Mouse (Mus musculus) hindbrain, embryonic 13.5 days (tissue): ENCODE measurements around the gene Adamts15. TPM values are rescaled to one million over a fixed set of nuclear protein-coding genes. Genes with fewer than 3 reads are reported as not detected.

Experiments
- ATAC-seq: fragments of 200-750 bp; cut with Nextera tagmentation; 2 replicates; pipeline ENCODE4 v1.8.0; 2017; ENCODE audit warnings: moderate TSS enrichment; ENCODE audit not compliant: low FRiP score
- H3K27ac ChIP-seq: fragments of 300-500 bp; sonication (generic); 2 replicates; pipeline ENCODE4 v1.5.1; 2015; ENCODE audit warnings: inconsistent platforms, mild to moderate bottlenecking, moderate library complexity
- H3K27me3 ChIP-seq: fragments of 300-500 bp; sonication (generic); 2 replicates; pipeline ENCODE4 v1.6.1; 2015; ENCODE audit warnings: mild to moderate bottlenecking, inconsistent platforms
- H3K36me3 ChIP-seq: fragments of 300-500 bp; sonication (generic); 2 replicates; pipeline ENCODE4 v1.6.1; 2015; ENCODE audit warnings: mild to moderate bottlenecking, inconsistent platforms
- H3K4me1 ChIP-seq: fragments of 300-500 bp; sonication (generic); replicated peaks from 2 replicates; pipeline ENCODE4 v1.6.1; 2015; ENCODE audit warnings: inconsistent platforms
- H3K4me2 ChIP-seq: fragments of 300-500 bp; sonication (generic); 2 replicates; pipeline ENCODE4 v1.6.1; 2015; ENCODE audit warnings: inconsistent platforms, mild to moderate bottlenecking, moderate library complexity
- H3K4me3 ChIP-seq: fragments of 300-500 bp; sonication (generic); 2 replicates; pipeline ENCODE4 v1.5.1; 2015; ENCODE audit warnings: mild to moderate bottlenecking, inconsistent platforms
- H3K9ac ChIP-seq: fragments of 300-500 bp; sonication (generic); 2 replicates; pipeline ENCODE4 v1.6.1; 2015; ENCODE audit warnings: mild to moderate bottlenecking, inconsistent platforms
- H3K9me3 ChIP-seq: fragments of 300-500 bp; sonication (generic); 2 replicates; pipeline ENCODE4 v1.6.1; 2016; ENCODE audit warnings: inconsistent platforms
- WGBS: fragments of 180-500 bp; shearing (Covaris S2); methylation state at CpG from one replicate; pipeline ENCODE4 v1.1.7; 2015; 5-methylcytosine and 5-hydroxymethylcytosine counted together
- polyA plus RNA-seq: library from polyadenylated mRNA; unstranded; fragments of >200 nt; fragmentation: Nextera tagmentation; extraction: Ambion mirVana; gene quantifications from 2 replicates; pipeline ENCODE4 v1.2.1, GENCODE M21; 2015

The Adamts15 gene
- polyA plus RNA-seq, 1 experiment from 2014 or later, result 3.4 TPM

DNA sequence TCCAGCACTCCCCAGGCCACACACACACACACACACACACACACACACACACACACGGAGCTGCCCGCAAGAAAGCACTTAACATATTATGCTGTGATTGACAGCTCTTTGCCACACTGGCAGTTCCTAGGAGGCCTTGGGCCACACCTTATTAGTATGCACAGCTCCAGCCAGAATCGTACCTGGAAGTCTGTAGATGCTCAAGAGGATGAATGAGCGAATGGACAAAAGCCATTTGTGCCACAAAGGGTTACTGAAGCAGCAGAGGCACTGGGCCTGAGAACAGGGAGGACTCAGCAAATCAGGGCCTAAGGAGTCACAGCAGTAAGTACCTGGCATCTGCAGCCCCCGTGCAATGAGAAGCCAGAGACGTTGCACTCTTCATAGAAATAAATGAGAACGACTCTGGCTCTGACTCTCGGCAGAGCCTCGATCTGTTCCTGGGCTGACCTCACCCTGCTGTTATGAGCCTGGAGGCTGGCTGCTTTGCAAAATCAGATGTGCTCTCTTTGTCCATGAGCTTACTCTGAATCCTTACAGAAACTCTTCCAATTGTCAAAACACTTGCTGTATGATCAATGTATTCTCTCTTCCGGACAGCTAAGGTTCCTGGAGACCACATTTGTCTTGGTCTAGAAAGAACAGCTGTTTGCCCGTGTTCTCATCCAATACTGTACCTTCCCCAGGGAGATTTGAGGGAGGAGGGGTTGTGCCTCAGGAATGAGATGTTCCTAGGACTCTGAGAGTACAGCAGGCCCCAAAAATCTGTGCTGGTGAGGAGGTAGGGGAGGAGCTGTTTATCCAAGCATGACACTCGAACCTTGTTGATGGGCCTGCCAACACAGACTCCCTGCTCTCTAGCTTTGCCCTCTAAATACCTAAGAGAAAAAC lies 3.5 kb downstream of the Adamts15 start:
- Histone ChIP-seq H3K36me3 (no peaks in the 10 kb centered on the region), H3K27me3 (peaks cover 41% of the 10 kb centered on the region), H3K9ac (0 out of 2 replicates have a peak overlapping the region, but pooled peaks have one; percentile 29), H3K4me1 (peaks cover 31% of the 10 kb centered on the region), H3K4me3 (no peak overlapping the region), H3K4me2 (peak overlapping the region; percentile 29), H3K27ac (0 out of 2 replicates have a peak overlapping the region, but pooled peaks have one; percentile 25), H3K9me3 (no peaks in the 10 kb centered on the region)
- WGBS, result 44% methylated on average over 12 of the region's 12 CpGs
- no peak for ATAC-seq

- WGBS, result 90% methylated on average over 6 of the region's 6 CpGs
- Histone ChIP-seq H3K36me3 (no peaks in the 10 kb centered on the region), H3K4me3 (no peak overlapping the region), H3K9ac (no peak overlapping the region), H3K27ac (no peak overlapping the region), H3K9me3 (no peaks in the 10 kb centered on the region), H3K27me3 (peaks cover 19% of the 10 kb centered on the region), H3K4me1 (peaks cover 16% of the 10 kb centered on the region), H3K4me2 (no peak overlapping the region)
- no peak for ATAC-seq
Observed at GRCm38 (mm10) chr9:30916266-30916968, 5.8 kb downstream of the Adamts15 start.

GRCm38 (mm10) chr9:30914241-30914640 lies 8.0 kb downstream of the Adamts15 start:
- WGBS, result 86% methylated on average over 2 of the region's 2 CpGs

DNA sequence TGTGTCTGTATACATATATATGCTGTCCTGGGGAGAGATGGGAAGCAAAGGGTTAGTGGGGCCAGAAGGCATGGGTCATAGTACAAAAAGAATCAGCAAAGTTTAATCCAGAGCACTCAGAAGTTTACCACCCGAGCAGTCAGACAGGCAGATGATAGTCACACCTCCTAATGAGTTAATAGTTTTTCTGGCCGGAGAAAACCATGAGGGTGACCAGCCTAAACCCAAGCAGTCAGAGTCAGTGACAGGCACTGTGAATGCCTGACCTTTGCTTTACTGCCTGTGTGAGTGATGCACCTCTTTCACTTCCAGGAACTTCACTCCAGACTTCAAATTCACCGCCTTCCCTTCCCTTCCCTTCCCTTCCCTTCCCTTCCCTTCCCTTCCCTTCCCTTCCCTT lies 8.8 kb downstream of the Adamts15 start:
- Histone ChIP-seq H3K27me3 (no peaks in the 10 kb centered on the region), H3K4me2 (no peak overlapping the region), H3K4me3 (no peak overlapping the region), H3K4me1 (peaks cover 2% of the 10 kb centered on the region; the same call in 1 of the 2 replicates), H3K9ac (no peak overlapping the region), H3K9me3 (no peaks in the 10 kb centered on the region), H3K36me3 (no peaks in the 10 kb centered on the region), H3K27ac (no peak overlapping the region)
- WGBS, result 79% methylated on average over 3 of the region's 3 CpGs
- ATAC-seq, result no peak

More at GRCm38 (mm10) chr9:30914241-30914640, 8.0 kb downstream of the Adamts15 start:
- Histone ChIP-seq H3K4me2 (no peak overlapping the region), H3K9me3 (no peaks in the 10 kb centered on the region), H3K36me3 (no peaks in the 10 kb centered on the region), H3K4me3 (no peak overlapping the region), H3K27me3 (no peaks in the 10 kb centered on the region), H3K27ac (no peak overlapping the region), H3K4me1 (peaks cover 10% of the 10 kb centered on the region; the same call in 1 of the 2 replicates), H3K9ac (no peak overlapping the region)
- no peak for ATAC-seq

GRCm38 (mm10) chr9:30912161-30912560 lies 10.1 kb downstream of the Adamts15 start:
- H3K9ac ChIP-seq, result no peak overlapping the region
- no peaks in the 10 kb centered on the region for H3K4me1 ChIP-seq
- no peak for ATAC-seq
- H3K27ac ChIP-seq, result no peak overlapping the region
- no peaks in the 10 kb centered on the region for H3K36me3 ChIP-seq
- 81% methylated on average over 3 of the region's 3 CpGs for WGBS
- H3K4me2 ChIP-seq, result no peak overlapping the region
- H3K27me3 ChIP-seq, result no peaks in the 10 kb centered on the region
- no peaks in the 10 kb centered on the region for H3K9me3 ChIP-seq
- no peak overlapping the region for H3K4me3 ChIP-seq

DNA sequence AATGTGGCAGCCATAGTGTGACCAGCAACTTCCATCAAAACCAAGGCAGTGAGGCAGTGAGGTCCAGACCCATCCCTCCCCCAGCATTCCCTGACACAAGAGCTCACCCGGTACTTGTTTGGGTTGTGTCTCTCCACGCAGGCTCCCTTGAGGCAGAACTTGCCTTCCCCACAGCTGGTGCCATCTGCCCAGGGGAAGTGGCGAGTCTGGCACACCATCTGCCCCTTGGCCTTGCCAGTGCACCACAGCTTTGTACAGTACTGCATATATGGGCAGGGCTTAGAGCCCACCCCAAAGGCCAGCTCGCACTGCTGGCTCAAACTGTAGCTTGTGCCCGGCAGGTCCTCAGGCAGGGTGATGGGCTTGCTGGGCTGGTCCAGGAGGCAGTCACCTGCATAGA lies 11.8 kb downstream of the Adamts15 start:
- no peak for ATAC-seq
- no peaks in the 10 kb centered on the region for H3K9me3 ChIP-seq
- no peaks in the 10 kb centered on the region for H3K4me1 ChIP-seq
- 82% methylated on average over 5 of the region's 5 CpGs for WGBS
- H3K4me2 ChIP-seq, result no peak overlapping the region
- H3K27me3 ChIP-seq, result no peaks in the 10 kb centered on the region
- no peaks in the 10 kb centered on the region for H3K36me3 ChIP-seq
- H3K9ac ChIP-seq, result no peak overlapping the region
- H3K27ac ChIP-seq, result no peak overlapping the region
- no peak overlapping the region for H3K4me3 ChIP-seq

GRCm38 (mm10) chr9:30908973-30909372 lies 13.3 kb downstream of the Adamts15 start:
- 84% methylated on average over 5 of the region's 5 CpGs for WGBS
- no peak overlapping the region for H3K9ac ChIP-seq
- no peak overlapping the region for H3K4me3 ChIP-seq
- H3K27ac ChIP-seq, result no peak overlapping the region
- no peaks in the 10 kb centered on the region for H3K36me3 ChIP-seq
- no peaks in the 10 kb centered on the region for H3K9me3 ChIP-seq
- no peak for ATAC-seq
- H3K4me1 ChIP-seq, result no peaks in the 10 kb centered on the region
- H3K27me3 ChIP-seq, result no peaks in the 10 kb centered on the region
- no peak overlapping the region for H3K4me2 ChIP-seq

GRCm38 (mm10) chr9:30908296-30908690 lies 14.0 kb downstream of the Adamts15 start:
- Histone ChIP-seq H3K27ac (no peak overlapping the region), H3K4me1 (no peaks in the 10 kb centered on the region), H3K4me2 (no peak overlapping the region), H3K36me3 (no peaks in the 10 kb centered on the region), H3K4me3 (no peak overlapping the region), H3K9me3 (no peaks in the 10 kb centered on the region), H3K9ac (no peak overlapping the region), H3K27me3 (no peaks in the 10 kb centered on the region)
- 91% methylated on average over 5 of the region's 5 CpGs for WGBS
- ATAC-seq, result no peak

DNA sequence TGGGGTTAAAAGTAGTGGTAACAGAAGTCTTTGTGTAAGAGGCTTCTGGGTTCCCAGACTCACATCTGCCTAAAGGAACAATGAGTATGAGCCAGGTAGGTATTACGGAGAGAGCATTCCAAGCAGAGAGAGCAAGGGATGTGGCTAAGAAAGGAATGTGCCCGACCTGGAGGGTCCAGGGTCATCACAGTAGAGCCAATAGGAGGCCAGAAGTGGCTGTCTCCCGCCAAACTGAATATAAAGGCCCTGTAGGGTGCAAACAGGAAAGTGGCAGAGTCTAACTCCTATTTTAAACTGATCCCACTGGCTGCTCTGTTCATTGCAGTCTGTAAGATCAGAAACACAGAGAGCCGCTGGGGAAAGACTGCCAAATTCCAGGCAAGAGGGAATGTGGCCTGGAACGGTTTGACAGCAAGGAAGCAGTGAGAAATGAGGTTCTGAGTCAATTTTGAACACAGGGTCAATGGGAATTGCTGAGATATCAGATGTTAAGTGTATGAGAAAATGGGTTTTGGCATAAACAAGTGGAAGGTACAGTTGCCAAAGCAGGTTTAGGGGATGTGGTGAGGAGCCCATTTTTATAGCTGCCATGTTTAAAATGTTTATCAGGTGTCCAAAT lies 14.5 kb downstream of the Adamts15 start:
- Histone ChIP-seq H3K9ac (no peak overlapping the region), H3K36me3 (no peaks in the 10 kb centered on the region), H3K27ac (no peak overlapping the region), H3K27me3 (no peaks in the 10 kb centered on the region), H3K4me2 (no peak overlapping the region), H3K4me3 (no peak overlapping the region), H3K4me1 (no peaks in the 10 kb centered on the region), H3K9me3 (no peaks in the 10 kb centered on the region)
- 51% methylated on average over 5 of the region's 5 CpGs for whole genome bisulfite sequencing
- no peak for ATAC-seq

- no peak overlapping the region for H3K4me2 ChIP-seq
- no peaks in the 10 kb centered on the region for H3K9me3 ChIP-seq
- no peak overlapping the region for H3K27ac ChIP-seq
- H3K27me3 ChIP-seq, result no peaks in the 10 kb centered on the region
- no peak for ATAC-seq
- no peak overlapping the region for H3K9ac ChIP-seq
- peaks cover 11% of the 10 kb centered on the region for H3K36me3 ChIP-seq
- WGBS, result 94% methylated on average over 4 of the region's 4 CpGs
- no peak overlapping the region for H3K4me3 ChIP-seq
- H3K4me1 ChIP-seq, result no peaks in the 10 kb centered on the region
Observed at GRCm38 (mm10) chr9:30906426-30906825, 15.8 kb downstream of the Adamts15 start.

DNA sequence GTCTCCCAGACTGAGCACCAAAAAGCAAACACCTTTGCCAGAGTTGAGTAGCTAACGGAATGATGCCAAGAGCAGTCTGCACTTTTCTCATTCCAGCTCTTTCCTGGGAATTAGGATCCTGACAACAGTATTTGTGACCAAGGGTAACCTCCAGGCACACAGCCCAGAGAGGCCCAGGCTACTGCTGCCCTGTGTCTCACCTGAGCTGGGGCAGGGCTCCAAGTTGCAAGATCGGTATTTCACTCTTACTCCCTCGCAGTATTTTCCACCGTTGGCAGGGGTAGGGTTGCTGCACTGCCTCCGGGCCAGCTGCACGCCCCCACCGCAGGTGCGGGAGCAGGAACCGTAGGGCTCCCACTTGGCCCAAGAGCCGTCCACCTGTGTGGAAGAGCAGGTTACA lies 16.4 kb downstream of the Adamts15 start:
- Histone ChIP-seq H3K4me2 (no peak overlapping the region), H3K36me3 (peaks cover 11% of the 10 kb centered on the region), H3K4me3 (no peak overlapping the region), H3K27ac (no peak overlapping the region), H3K4me1 (no peaks in the 10 kb centered on the region), H3K9ac (no peak overlapping the region), H3K9me3 (no peaks in the 10 kb centered on the region), H3K27me3 (no peaks in the 10 kb centered on the region)
- 93% methylated on average over 10 of the region's 10 CpGs for WGBS
- ATAC-seq, result no peak

- no peaks in the 10 kb centered on the region for H3K9me3 ChIP-seq
- WGBS, result 92% methylated on average over 5 of the region's 5 CpGs
- H3K27me3 ChIP-seq, result no peaks in the 10 kb centered on the region
- no peak overlapping the region for H3K27ac ChIP-seq
- no peak overlapping the region for H3K4me2 ChIP-seq
- ATAC-seq, result no peak
- H3K4me1 ChIP-seq, result no peaks in the 10 kb centered on the region
- peaks cover 11% of the 10 kb centered on the region for H3K36me3 ChIP-seq
- H3K9ac ChIP-seq, result no peak overlapping the region
- H3K4me3 ChIP-seq, result no peak overlapping the region
Observed at GRCm38 (mm10) chr9:30903266-30903665, 19.0 kb downstream of the Adamts15 start.
